Mouse (Mus musculus) lung, embryonic 16.5 days (tissue): Measurements from ENCODE around the gene Muc13. TPM values are rescaled to one million over a fixed set of nuclear protein-coding genes. Genes with fewer than 3 reads are reported as not detected.

Experiments
- ATAC-seq: fragments of 200-750 bp; cut with Nextera tagmentation; 2 replicates; pipeline ENCODE4 v1.8.0; 2017; ENCODE audit warnings: low read depth, mild to moderate bottlenecking, moderate library complexity
- H3K27ac ChIP-seq: fragments of 300-500 bp; sonication (generic); 2 replicates; pipeline ENCODE4 v1.5.1; 2014; ENCODE audit warnings: mild to moderate bottlenecking, control low read depth, low read length
- H3K27me3 ChIP-seq: fragments of 300-500 bp; sonication (generic); 2 replicates; pipeline ENCODE4 v1.6.1; 2014; ENCODE audit warnings: low read depth, low read length, mixed read lengths; ENCODE audit not compliant: control insufficient read depth, insufficient read depth
- H3K36me3 ChIP-seq: fragments of 300-500 bp; sonication (generic); 2 replicates; pipeline ENCODE4 v1.6.1; 2014; ENCODE audit warnings: low read length; ENCODE audit not compliant: control insufficient read depth, insufficient read depth
- H3K4me1 ChIP-seq: fragments of 300-500 bp; sonication (generic); replicated peaks from 2 replicates; pipeline ENCODE4 v1.6.1; 2014; ENCODE audit warnings: low read length, mixed read lengths; ENCODE audit not compliant: control insufficient read depth, insufficient read depth
- H3K4me2 ChIP-seq: fragments of 300-500 bp; sonication (generic); 2 replicates; pipeline ENCODE4 v1.6.1; 2014; ENCODE audit warnings: low read depth, low read length, control low read depth
- H3K4me3 ChIP-seq: fragments of 300-500 bp; sonication (generic); 2 replicates; pipeline ENCODE4 v1.5.1; 2014; ENCODE audit warnings: mild to moderate bottlenecking, low read length, control low read depth
- H3K9ac ChIP-seq: fragments of 300-500 bp; sonication (generic); 2 replicates; pipeline ENCODE4 v1.6.1; 2014; ENCODE audit warnings: low read length, control low read depth
- H3K9me3 ChIP-seq: fragments of 300-500 bp; sonication (generic); 2 replicates; pipeline ENCODE4 v1.6.1; 2016; ENCODE audit warnings: low read length; ENCODE audit not compliant: control insufficient read depth
- WGBS: fragments of 180-500 bp; shearing (Covaris S2); extraction: QIAGEN DNeasy Blood & Tissue Kit; methylation state at CpG from one replicate; pipeline ENCODE4 v1.1.7; 2014; 5-methylcytosine and 5-hydroxymethylcytosine counted together
- polyA plus RNA-seq: library from polyadenylated mRNA; unstranded; fragments of >200 nt; fragmentation: Nextera tagmentation; extraction: Ambion mirVana; gene quantifications from 2 replicates; pipeline ENCODE4 v1.2.1, GENCODE M21; 2015

Muc13 gene
- polyA plus RNA-seq, 1 experiment from 2014 or later: 0.05 TPM

DNA sequence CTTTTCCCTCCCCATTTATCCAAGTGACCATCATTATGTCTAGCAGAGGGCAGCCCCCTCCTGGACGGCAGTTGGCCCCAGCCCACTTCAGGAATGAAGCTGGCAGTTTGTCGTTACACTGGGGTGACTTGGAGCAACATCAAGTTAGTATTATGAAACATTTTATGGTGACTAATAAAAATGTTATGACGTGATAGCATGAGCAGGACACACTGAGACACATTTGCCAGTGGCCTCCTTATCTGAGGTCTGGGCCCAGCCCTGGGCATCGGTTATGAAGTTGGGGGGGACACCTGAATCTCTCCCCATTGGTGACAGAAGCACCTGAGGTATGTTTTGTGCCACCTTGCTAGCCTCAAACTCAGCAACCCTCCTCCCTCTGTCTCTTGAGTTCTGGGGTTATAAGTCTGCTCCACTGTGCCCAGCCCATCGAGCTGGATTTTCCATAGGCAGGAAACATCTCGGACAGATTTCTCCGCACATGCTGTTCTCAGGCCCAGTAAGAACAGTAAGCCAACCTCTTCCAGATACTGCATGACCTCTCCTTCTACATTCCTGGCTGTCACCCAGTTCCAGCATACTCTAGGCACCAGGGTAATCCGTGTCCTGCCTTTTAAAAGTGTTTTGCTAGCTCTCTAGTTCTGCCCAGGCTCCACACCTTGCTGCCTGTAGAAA, 40.8 kb upstream of the Muc13 start:
- WGBS: 69% methylated on average over 8 of the region's 8 CpGs
- H3K27ac ChIP-seq: no peak overlapping the region
- no peak for ATAC-seq

DNA sequence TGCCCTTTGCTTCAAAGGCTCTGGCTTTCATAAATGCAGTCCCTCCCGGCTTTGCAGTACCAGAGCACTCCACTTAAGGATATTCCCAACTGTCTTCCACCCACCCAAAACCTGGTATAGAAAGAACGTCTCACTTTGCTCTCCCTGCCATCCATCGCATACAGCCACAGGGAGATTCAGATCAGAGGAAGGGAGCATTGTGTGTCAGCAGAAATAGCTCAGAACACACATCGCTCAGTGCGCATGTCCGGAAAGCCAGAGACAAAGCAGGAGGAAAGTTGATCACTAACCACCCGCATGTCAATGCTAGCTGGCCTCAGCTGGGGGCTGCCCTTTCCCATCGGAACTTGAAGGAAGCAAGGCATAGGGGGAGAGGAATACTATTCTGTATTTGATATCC, 38.5 kb upstream of the Muc13 start:
- Histone ChIP-seq H3K4me1 (no peaks in the 10 kb centered on the region), H3K4me3 (no peak overlapping the region), H3K9me3 (no peaks in the 10 kb centered on the region), H3K36me3 (peaks cover 6% of the 10 kb centered on the region), H3K9ac (no peak overlapping the region), H3K27me3 (no peaks in the 10 kb centered on the region), H3K27ac (no peak overlapping the region), H3K4me2 (no peak overlapping the region)
- ATAC-seq: no peak
- WGBS: 81% methylated on average over 8 of the region's 8 CpGs

More for the DNA sequence above, 40.8 kb upstream of the Muc13 start:
- H3K9me3 ChIP-seq: no peaks in the 10 kb centered on the region
- peaks cover 6% of the 10 kb centered on the region for H3K36me3 ChIP-seq
- H3K9ac ChIP-seq: no peak overlapping the region
- no peak overlapping the region for H3K4me2 ChIP-seq
- H3K4me3 ChIP-seq: no peak overlapping the region
- no peaks in the 10 kb centered on the region for H3K27me3 ChIP-seq
- no peaks in the 10 kb centered on the region for H3K4me1 ChIP-seq

DNA sequence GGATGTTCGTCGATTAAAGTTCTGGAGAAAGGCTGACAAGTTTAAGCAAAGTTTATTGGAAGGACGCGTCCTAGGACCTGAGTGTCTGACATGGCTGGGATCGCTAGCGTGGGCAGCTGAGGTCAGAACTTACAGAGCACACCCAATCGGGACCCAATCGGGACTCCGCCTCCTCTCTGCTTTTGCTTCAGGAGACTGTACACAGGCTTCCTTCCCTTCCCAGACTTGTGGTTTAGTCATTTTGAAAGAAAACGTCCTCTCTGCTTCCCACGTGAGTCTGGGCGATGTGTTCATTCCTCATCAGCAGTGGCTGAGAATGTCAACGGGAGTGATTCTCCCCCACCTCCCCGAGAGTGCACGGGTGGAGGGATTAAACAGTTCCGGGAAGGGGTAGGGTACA, 37.9 kb upstream of the Muc13 start:
- Histone ChIP-seq H3K9me3 (no peaks in the 10 kb centered on the region), H3K4me1 (no peaks in the 10 kb centered on the region), H3K36me3 (peaks cover 6% of the 10 kb centered on the region), H3K27me3 (no peaks in the 10 kb centered on the region), H3K4me3 (no peak overlapping the region), H3K9ac (no peak overlapping the region), H3K27ac (no peak overlapping the region), H3K4me2 (no peak overlapping the region)
- no peak for ATAC-seq
- WGBS: 51% methylated on average over 16 of the region's 16 CpGs

DNA sequence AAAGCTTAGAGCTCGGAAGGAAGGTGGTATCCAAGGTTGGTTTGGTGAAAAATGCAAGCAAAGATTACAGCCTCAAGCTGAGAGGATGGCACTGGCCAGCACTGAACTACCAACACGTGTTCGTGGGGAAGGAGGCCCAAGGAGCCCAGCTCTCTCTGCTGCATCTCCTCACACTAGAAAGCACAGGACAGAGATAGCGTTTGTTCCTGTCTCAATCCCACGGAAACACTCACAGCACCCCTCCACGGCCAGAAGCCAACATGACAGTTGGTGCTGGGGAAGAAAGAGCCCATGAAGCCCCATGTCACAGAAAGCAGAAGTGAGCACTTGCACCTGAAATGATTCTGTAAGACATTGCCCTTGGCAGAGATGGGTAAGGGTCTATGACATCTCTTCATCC, 37.4 kb upstream of the Muc13 start:
- Histone ChIP-seq H3K9me3 (no peaks in the 10 kb centered on the region), H3K4me3 (no peak overlapping the region), H3K36me3 (peaks cover 6% of the 10 kb centered on the region), H3K27me3 (no peaks in the 10 kb centered on the region), H3K27ac (no peak overlapping the region), H3K4me2 (no peak overlapping the region), H3K9ac (no peak overlapping the region), H3K4me1 (no peaks in the 10 kb centered on the region)
- no peak for ATAC-seq
- WGBS: 56% methylated on average over 6 of the region's 6 CpGs

DNA sequence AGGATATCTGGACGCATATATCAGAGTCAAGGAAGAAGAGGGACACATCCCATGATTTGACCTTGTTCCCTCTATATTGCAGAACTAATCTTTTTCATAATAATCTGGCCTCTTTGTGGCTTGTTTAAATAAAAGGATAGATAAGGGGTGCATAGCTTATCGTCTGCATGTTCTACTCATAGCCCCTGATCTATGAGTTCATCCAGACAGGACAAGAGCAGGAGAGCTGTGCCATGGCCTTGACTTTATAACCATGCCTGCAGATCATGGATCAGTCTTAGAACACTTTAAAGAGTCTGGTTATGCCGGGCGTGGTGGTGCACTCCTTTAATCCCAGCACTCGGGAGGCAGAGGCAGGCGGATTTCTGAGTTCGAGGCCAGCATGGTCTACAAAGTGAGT, 34.6 kb upstream of the Muc13 start:
- no peak for ATAC-seq
- Histone ChIP-seq H3K4me1 (no peaks in the 10 kb centered on the region), H3K9ac (no peak overlapping the region), H3K27ac (no peak overlapping the region), H3K9me3 (no peaks in the 10 kb centered on the region), H3K27me3 (no peaks in the 10 kb centered on the region), H3K36me3 (peaks cover 7% of the 10 kb centered on the region), H3K4me2 (no peak overlapping the region), H3K4me3 (no peak overlapping the region)
- 86% methylated on average over 7 of the region's 7 CpGs for WGBS

DNA sequence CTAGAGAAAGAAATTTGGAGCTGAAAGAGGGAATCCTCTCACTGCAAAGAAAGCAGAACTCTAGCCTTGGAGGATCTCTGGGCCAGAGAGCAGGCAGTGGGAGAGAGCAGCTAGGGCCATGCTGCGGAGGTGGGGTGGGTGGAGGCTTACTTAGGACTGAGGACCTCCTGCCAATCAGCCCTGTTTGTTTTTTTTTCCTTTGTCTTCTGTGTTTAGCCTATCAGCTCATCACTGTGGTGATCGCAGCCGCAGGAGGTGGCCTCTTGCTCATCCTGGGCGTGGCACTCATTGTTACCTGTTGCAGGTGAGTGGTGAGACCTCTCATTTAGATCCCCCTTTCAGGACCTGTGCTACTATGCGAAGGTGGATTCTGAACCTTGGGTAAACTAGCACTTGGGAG, 33.3 kb upstream of the Muc13 start:
- Histone ChIP-seq H3K9me3 (no peaks in the 10 kb centered on the region), H3K27me3 (no peaks in the 10 kb centered on the region), H3K9ac (no peak overlapping the region), H3K4me1 (no peaks in the 10 kb centered on the region), H3K36me3 (peaks cover 3% of the 10 kb centered on the region; the same call in 1 of the 2 replicates), H3K4me2 (no peak overlapping the region), H3K27ac (no peak overlapping the region), H3K4me3 (no peak overlapping the region)
- ATAC-seq: no peak
- WGBS: 46% methylated on average over 5 of the region's 5 CpGs

DNA sequence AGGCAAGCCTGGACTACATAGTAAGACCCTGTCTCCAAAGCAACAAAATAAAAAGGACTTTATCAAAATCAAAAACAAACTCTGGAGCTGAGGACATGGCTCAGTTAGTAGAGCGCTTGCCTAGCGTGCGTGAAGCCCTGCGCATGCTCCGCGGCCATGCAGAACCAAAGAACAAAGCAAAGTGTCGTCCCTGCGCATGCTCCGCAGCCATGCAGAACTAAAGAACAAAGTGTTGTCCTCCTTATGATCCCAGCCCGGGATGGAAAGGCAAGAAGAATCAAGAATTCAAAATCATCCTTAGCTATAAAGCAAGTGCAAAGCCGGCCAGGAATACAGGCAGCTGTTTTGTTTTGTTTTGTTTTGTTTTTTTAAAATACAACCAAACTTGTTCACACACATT, 32.8 kb upstream of the Muc13 start:
- Histone ChIP-seq H3K4me2 (no peak overlapping the region), H3K36me3 (peaks cover 3% of the 10 kb centered on the region; the same call in 1 of the 2 replicates)
- WGBS: 80% methylated on average over 11 of the region's 11 CpGs

DNA sequence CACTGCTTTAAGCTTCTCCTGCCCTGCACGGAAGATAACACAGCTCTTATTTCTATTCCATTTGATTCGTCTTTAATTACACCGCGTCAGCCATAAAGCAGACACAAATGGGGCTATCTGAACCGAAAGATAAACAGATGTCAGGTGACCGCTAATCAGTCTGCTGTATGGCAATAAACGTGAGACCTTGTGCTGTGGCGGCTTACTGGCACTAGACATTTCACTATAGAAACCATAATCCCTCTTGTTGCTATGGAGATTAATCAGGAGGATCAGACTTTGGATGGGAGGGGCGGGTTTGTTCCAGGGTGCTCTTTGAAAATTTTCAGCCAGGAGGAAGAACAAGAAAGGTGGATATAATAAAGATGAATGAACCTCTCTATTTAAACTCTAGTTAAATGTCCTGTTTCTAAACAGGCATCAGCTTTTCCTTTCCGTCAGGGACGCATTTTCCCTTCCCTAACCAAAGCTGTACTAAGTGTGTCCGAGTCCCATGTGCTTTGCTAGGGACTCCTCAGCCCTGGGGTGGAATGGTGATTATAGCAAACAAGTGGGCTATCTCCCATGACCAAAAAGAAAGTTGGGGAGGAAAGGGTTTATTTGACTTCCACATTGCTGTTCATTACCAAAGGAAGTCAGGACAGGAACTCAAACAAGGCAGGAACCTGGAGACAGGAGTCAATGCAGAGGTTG, 29.2 kb upstream of the Muc13 start:
- Histone ChIP-seq H3K9ac (no peak overlapping the region), H3K4me3 (no peak overlapping the region), H3K4me1 (no peaks in the 10 kb centered on the region), H3K27me3 (no peaks in the 10 kb centered on the region), H3K36me3 (peaks cover 12% of the 10 kb centered on the region), H3K27ac (no peak overlapping the region), H3K4me2 (no peak overlapping the region), H3K9me3 (no peaks in the 10 kb centered on the region)
- 53% methylated on average over 12 of the region's 12 CpGs for WGBS
- no peak for ATAC-seq

More for the DNA sequence above, 32.8 kb upstream of the Muc13 start:
- Histone ChIP-seq H3K27ac (no peak overlapping the region), H3K9ac (no peak overlapping the region), H3K4me3 (no peak overlapping the region), H3K9me3 (no peaks in the 10 kb centered on the region), H3K27me3 (no peaks in the 10 kb centered on the region), H3K4me1 (no peaks in the 10 kb centered on the region)
- ATAC-seq: no peak

DNA sequence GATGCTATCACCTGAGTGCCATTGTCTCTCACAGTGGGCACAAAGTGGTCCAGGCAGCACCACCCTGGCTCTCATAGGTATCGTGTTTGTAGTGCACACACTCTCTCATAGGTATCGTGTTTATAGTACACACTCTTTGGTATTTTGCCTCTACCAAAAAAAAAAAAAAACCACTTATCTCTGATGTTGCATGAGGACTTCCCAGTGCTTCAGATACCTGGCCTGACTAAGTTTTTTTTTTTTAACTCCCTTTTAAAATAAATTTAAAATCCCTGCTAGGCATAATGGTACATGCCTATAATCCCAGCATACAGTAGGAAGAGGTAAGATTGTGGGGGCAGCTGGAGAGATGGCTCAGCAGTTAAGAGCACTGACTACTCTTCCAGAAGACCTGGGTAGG, 28.4 kb upstream of the Muc13 start:
- Histone ChIP-seq H3K36me3 (peaks cover 12% of the 10 kb centered on the region), H3K27me3 (no peaks in the 10 kb centered on the region), H3K4me1 (no peaks in the 10 kb centered on the region), H3K4me3 (no peak overlapping the region), H3K9me3 (no peaks in the 10 kb centered on the region), H3K9ac (no peak overlapping the region), H3K27ac (no peak overlapping the region), H3K4me2 (no peak overlapping the region)
- 95% methylated on average over 2 of the region's 2 CpGs for WGBS
- no peak for ATAC-seq
